Mouse (Mus musculus) lung, postnatal 25 days (tissue): Measurements from ENCODE around the gene Atg7.
A peak's percentile ranks its signal among the peaks of the same experiment; 100 is the strongest.

Experiments used
- DNase-seq: peaks from one replicate; pipeline ENCODE4 v3.0.0; 2022; ENCODE audit warnings: low spot score

Gene Atg7

DNA sequence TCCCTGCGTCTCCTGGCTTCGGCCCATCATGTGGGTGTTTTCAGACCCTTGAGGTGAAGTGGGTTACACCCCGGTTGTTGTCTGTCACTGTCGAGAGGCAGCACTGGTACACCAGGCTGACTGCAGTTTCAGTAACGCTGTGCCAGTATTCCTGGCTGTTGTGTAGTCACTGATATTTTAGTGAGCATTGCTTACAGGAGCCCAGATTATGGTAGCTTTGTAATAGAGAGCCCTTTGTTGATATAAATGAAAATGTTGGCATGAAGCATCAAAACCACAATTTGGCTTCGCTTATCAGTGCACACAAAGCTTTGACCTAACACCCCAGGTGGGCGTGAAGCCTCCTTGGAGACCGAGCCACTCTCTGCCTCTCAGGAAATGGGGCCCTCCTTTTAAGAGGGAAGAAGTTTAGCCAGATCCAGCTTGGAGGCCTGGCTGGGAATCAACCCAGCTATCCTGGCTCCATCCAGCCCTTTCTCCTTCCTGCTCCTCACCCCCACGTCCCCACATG is 177.1 kb downstream of the Atg7 start:
- peak; percentile 59 for DNase-seq

DNA sequence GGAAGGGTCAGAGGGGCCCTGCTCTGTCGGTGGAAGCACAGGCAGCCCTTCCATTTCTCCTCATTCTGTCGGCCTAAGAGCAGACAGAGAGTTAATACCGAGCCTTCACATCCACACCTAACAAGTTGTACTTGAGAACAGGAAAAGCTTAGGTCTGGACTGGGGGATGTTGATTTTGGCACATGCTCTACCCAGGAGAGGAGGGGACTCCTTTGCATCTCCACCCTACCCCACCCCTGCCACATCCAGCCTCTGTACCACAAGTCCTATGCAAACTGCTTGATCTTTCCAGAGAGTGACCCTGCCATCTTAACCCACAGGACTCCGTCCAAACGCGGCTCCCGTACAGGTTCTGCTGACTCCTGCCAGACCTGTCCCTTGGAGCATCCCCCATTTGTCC is 178.7 kb downstream of the Atg7 start:
- DNase-seq = peak; percentile 55

DNA sequence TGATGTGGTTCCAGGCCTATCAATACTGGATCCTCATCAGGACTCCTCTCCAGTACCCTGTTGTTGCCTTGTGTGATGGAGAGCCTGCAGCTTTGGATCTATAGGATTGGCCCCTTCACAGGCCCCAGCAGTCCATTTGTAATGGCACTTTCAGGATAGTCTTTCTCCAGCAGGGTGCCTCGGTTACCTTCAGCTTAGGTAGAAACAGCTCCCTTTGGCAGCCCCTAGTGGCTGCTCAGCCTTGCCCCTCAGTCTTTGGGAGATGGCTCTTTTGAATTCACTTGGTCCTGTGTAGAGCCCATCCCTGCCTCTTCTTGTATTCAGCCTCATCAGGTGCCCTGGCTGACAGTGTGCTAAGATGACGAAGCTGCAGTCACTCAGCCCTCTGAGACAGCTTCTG is 184.0 kb downstream of the Atg7 start:
- DNase-seq = no peak

DNA sequence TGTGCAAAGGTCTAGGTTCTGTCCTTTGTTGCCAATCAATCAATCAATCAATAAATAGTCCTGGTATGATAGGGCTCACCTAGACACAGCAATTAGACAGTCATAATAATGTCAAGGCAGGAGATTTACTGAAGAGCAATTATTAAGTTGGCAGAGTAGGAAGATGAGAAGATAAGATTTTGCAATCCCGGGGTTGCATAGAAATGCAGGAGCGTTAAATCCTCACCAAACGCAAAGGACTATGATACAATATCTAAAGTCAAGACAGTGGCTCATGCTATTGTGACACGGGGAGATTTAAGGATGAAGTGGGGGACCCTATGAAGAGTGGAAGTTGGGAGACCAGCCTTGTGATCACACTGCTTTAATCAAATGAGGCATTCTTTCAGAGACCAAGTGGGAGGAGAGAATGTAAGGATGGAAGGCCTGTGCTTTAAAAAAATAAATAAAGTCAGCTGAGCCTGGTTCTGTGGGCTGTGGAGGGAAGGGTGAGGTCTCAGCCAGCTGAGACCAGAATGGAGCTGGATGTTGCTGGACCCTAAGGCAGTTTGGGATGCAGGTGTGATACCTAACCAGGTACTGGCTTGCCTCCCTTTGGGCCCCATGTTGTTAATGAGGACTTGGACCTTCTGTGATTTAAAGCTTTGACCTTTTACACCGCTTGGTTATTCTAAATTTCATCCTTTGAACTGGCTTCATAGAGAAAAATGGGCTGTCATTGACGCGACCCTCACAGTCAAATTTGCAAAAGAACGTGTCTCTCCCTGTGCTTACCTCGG is 187.0 kb downstream of the Atg7 start:
- no peak for DNase-seq

DNA sequence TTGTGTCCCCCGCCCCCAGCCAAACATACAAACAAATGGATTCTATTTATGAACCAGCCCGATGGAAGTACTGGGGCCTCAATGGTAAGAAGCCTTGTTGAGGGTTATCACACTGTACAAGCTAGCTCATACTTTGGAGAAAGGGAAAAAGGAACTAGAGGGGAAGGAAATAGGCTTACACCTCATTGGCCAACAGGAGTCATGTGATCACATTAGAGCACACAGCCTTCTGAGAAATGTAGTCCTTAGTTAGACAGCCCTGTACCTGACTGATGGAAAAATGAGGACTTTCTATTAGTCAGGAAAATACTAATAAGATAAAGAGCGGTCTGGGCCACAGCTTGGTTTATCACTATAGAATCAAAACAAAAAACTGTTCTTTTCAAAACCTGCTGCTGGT is 188.9 kb downstream of the Atg7 start:
- no peak for DNase-seq

DNA sequence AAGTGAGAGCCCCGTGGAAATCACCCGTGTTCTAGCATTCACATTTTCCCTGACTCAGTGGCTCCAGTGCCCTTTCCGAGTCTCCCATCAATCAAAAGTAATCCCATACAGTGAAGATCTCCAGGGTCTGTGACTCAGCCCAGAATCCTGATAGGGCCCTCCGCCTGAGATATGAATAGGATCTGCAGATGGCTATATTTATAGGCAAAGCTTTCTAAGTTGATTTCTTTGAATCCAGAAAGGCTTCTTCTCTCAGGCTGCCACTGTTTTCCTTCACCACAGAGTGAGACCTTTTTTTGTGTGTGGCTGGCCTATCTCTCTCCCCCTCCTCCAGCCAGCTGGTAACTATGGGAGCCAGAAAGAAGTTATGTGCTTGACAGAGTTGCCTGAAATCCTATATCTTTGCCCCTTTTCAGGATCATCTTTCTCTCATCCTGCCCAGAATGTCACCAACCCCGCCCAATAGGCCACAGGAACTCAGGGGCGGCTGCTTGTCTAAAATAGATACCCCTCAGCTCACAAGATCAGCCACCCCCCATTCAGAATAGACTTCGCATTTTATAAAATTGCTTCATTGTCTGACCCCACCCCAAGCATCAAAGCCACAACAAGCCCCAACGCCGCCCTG is 190.3 kb downstream of the Atg7 start:
- no peak for DNase-seq

DNA sequence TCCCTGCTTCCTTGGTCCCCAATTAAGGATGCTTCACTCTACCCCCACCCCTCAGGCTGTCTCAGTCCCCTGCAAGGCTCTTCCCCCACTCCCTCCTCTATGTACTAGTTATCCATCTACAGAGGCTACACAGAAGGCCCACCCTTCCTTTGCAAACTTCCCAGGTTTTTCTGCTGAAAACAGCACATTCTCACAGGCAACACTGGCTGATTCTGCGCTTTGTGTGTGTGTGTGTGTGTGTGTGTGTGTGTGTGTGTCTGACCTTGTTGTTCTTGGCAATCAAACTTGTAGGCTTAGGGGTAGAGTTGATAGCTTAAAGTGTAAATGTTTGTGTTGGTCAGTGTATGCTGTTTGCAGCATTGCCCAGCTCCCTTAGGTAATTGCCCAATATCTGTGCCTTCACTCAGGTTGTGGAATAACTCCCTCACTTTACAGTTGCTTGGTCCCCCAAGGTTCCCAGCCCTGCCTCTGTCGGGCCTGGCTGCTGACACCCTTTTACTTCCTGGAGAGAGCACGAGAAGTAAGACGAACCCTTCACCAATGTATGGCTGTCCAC is 191.0 kb downstream of the Atg7 start:
- DNase-seq = no peak

DNA sequence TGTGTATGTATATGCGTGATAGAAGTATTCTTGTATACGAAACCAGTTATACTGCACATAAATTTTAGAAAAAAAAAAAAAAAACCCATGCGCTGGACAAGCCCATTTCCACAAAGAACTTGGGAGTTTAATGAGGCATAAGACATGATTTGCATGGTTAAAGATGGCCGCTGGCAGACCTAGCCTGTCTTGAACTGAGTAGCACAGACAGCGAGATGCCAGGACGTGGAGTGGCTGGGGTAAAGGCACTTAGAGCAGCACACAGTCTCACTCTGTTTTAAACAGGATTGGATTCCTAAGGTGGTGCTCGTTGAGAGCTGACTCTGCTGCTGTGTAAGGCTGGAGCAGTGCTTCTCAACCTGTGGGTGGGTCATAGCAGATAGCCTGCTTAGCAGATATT is 192.4 kb downstream of the Atg7 start:
- no peak for DNase-seq

DNA sequence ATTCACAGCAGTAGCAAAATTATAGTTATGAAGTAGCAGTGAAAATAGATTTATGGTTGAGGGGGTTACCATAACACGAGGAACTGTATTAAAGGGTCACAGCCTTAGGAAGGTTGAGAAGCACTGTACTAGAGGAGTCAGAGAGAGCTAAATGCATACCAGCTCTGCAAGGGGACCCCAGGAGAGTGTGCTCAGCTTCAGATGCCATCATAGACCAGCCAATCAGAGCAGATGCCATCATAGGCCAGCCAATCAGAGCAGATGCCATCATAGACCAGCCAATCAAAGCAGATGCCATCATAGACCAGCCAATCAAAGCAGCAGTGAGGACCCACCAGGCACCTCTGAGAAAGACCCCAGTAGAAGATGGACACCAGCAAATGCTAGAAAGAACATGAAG is 192.9 kb downstream of the Atg7 start:
- DNase-seq = no peak

DNA sequence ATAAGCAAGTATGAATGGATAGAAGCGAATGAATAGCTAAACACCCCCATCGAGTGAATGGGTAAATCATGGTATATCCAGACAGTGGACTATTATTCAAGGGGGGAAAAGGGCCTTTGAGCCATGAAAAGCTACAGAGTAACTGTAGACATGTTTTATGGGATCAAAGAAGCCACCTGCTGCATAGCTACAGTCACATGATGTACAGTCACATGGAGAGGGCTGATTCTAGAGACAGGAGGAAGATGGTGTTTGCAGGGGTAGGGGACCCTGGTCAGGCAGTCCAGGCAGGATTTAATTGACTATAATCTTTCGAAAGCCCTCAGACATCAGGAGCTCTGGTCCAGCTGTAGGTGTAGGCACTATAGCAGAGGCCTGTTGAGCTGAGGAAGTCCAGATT is 193.5 kb downstream of the Atg7 start:
- DNase-seq = no peak

DNA sequence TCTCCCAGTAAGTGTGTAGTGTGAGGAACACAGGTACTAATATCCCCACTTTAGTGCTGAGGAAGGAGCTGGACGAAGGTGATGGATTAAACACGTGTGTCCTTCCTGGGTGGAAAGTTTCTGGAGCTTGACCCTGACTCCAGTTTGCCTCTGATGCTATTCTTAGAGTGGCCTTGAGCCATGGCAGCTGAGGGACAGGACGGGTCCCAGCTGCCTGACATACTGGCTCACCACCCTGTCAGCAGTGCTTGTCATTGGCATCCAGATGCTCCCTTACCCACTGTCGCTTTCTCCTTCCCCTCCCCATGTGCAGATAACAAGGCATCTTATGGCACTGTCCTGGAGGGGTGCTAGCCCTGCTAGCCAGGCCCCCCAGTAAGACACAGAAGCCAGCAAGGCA is 196.0 kb downstream of the Atg7 start:
- no peak for DNase-seq

DNA sequence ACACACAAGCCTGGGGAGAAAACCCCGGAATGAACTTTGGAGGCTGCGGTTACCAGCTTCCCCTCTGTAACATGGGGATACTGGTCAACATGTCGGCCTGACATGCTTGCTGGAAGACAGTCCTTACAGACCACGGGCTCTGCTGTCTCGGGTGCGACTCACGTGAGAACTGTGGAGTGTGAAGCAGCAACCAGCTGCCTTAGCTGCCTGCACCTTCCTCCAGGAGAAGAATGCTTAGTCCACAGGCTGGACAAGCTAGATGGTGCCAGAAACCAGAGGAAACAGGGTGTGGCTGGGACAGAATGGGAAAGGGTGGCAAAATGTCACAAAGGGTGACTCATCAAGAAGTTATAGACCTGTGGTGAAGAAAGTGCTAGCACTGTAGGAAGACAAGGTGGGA is 197.1 kb downstream of the Atg7 start:
- no peak for DNase-seq

DNA sequence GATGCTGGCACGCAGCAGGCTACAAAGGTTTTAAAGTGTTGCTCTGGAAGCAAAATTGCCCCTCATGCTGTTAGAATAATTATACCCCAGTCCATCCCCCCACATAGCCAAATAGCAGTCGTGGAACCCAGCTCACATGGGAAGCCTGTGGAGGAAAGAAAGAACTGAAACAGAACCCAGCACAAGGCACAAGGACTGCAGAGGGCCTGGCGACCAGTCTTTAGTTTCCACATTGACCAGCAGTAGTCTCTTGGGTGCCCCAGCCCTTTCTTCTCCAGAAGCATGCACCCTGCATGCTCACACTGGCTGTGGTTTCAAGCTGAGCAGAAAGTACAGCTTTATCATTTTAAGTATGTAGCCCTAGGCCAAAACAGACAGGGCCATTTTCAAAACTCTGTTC is 199.2 kb downstream of the Atg7 start:
- DNase-seq = no peak

DNA sequence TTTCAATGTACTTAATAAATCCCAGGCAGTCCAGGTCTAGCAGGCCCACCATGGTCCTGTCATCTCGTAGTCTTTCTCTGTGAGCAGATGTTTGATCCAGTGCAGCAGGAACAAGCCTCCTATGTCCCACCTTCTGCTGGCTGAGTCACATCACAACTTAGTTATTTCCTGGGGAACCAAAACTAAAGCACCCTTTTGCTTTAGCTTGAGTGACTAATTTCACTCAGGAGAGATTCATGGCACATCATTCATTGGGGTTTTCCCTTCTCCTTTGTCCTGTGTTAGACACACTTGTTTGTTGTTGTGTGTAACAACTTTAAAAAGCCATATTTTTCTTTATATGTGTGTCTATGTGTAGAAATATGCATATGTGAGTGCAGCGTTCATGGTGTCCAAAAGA is 200.0 kb downstream of the Atg7 start:
- DNase-seq = no peak

DNA sequence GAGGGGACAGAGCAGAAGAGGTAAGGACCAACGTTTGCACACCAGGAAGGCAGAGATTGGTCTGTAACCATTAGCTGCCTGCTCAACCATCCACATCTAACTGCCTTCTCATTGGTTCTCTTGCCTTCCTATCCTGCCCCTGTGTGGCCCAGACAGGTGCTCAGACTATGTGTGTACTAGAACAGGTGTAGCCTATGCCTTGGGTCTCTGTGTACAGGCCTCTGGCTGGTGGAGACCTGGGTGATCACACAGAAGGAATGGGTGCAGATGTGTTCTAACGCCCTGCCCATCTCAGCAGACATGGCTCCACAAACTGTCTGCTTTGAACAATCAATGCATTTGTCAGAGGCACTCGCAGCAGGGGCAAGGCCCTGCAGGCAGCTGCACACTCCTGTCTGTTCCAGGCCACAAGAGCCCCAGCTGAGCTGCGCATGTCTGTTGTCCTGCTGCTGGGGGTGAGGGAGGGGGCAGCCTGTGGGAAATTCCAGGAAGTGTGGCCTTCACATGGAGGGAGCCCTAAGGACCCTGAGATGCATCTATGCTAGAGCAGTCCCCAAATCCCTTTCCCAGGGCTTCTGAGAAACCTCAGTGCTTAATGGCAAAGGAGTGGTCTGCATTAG is 203.4 kb downstream of the Atg7 start:
- no peak for DNase-seq

DNA sequence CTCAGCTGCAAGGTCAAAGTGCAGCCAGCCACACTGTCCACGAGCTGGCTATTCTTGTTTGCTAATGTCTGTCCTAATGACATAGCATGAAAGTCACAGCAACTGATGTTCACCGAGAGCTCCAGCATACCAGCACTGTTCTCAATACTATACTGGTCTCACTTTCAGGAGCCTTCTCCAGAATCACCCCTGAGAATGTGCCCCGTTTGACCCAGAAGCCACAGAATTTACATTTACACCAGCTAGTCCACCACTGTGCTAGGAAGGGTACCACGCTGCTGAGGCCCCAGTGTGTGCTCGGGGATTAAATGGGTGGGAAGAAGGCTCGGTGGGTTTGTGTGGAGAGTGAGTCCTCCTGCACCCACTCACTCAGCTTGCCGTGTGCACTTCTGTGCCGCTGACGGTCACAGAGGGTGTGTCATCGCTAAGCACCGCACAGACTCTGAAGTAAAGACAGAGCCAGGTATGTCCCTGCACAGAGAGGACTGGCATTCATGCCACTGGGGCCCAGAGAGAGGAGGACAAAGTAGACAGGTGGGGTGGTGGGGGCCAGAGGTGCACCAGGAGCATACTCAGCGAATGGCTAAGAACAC is 204.8 kb downstream of the Atg7 start:
- no peak for DNase-seq

DNA sequence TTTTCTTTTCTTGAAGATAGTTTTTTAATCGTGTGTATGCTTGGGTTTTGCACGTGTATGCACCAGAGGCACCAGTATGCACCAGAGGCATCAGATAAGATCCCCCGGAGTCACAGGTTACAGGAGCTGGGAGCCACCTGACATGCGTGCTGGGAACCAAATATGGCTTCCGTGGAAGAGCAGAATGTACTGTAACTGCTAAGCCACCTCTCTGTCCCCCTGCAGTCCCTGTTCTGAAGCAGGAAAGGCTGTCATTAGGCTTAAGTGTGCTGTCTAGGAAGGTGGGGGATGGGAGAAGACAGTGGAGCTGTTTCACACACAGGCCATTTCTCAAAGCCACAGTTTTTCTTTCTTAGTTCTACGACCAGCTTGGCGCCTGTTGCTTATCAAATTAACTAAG is 205.9 kb downstream of the Atg7 start:
- DNase-seq = no peak

DNA sequence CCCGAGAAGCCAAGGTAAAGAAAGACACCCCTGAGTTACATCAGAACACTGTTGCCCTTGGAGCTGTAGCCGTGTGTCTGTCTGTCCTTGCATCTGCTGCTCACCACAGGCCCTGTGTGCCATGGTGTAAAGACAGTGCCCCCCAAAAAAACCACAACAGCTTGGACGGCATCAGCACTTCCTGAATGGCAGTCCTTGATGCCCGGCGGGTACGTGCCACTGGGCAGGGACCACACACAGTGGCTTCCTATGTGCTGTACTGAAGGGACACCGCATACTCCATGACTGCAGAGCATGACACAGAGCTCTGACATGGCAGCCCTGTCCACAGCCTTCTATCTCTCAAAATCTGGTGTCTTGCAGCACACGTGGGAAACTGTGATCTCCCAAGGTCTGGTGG is 206.9 kb downstream of the Atg7 start:
- DNase-seq = no peak

DNA sequence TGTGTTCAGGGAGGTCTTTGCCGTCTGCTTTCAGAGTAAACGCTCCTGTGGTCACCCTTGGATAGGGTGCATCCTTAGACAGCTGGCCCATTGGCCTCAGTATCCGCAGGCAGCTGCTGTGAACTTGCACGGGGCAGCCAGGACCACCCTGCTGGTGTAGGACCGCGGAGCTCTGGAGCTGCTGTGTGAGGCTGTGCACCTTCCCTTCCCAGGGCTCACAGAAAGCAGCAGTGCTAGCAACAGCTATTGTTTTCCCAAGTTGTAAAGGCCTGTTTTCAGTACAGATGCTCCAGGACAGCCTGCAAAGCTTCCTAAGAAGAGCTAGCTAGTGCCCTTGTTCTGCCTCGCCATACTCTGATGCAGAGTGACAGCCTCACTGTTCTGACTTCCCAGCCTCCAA is 208.8 kb downstream of the Atg7 start:
- no peak for DNase-seq

DNA sequence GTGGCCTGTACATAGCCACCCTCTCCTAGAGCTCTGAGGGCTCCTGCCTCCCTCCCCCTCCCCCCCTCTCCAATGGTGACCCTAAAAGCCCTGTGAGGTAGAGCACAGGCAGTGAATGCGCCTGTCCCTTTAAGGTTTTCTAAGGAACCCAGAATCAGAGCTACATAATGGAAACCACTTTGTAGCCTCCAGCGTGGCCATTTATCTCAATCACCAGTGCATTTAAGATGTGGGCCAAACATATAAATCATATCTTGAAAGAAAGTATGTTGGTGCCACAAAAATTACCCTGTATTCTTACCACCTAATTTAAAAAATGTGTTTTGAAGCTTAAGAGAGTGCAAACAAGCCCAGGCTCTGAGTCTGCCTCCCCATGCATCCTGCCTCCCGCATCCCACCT is 209.8 kb downstream of the Atg7 start:
- DNase-seq = no peak

DNA sequence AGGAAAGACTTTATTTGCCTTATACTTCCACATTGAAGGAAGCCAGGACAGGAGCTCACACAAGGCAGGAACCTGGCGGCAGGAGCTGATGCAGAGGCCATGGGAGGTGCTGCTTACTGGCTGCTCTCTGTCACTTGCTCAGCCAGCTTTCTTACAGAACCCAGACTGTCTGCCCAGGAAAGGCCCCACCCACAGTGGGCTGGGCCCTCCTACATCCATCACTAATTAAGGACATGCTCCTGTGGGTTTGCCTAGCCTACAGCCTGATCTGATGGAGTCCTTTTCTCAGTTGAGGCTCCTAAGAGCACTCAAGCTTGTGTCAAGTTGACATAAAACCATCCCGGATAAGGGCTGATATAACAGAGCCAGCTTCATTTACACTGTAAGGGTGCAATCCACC is 211.5 kb downstream of the Atg7 start:
- no peak for DNase-seq

DNA sequence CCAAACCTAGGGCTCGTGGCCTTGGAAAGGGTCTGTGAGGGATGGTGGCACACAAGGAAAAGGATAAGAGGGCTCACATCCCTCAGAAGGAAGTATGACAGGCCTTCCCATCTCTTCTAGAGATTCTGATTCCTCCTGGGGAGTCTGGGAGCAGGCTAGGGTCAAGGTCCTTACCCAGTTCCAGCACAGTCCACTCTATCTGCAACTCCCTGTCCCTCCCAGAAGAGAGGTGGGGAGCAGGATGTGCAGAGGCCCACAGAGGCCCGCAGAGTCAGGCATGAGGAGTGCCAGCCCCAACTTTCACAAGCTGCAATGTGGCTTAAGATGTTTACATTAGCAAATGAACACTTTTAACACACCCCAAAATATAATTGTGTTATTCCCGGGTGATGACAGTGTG is 212.7 kb downstream of the Atg7 start:
- no peak for DNase-seq

DNA sequence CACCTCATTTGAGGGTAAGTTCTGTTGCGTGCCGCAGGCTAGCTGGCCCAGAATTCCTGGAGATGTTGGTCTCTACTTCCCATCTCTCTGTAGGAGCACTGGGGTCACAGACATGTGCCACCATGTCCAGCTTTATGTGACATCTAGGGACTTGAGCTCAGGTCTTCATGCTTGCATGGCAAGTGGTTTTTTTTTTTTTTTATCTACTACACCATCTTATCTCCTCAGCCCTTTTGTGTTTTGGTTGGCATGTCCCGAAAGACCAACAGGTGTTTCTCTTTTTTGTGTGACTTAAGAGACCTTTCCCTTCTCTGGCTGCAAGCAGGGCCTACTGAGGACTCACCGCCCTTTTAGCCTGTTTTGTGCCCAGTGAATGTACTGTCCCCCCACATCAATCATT is 213.6 kb downstream of the Atg7 start:
- no peak for DNase-seq
